Mouse (Mus musculus): ENCODE measurements at regions not wholly inside any gene's neighbourhood (a gene's known extent, or its start where the extent isn't known, plus 50 kb on each side); places are given as distances from the start of the nearest gene placed in this dataset.

DNA sequence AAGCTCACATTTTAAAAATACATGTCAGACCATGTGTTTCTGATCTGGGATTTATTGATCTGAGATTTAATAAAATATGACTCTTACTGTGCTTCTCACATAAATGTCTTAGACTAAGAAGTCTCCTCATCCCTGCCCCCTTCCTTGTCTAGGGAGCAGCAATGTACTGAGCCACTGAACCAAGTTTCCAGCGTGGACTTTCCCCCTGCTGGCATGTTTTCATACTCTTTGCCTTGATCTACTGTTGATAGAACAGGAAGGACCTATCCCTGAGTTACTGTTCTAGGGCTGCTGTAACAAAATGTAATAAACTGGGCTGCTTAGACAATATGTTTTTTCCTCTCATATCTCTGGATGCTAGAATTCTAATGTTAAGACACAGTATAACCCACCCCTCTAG, 206.7 kb downstream of the Emp1 start:
- WGBS = 64% methylated on average over 1 of the region's 1 CpGs
- no peak overlapping the region for H3K9ac ChIP-seq

DNA sequence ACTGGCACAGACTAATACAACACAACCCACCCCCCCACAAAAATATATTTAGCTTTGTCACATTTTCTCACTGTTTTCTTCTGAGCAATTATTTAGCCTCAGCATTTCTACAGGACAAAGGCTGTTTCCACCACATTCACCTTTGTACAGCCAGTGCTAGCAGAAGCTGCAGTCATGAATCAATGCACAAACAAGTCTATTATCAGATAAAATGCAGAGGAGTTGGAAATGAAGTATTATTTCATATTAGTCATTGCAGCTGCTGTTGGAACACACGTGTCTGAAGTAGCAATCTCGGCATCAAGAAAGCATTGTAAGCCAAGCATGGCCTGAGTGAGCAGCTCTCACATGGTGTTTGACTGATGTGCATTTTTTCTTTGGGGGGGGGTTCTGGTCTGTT, 212.9 kb downstream of the Emp1 start:
- 76% methylated on average over 2 of the region's 2 CpGs for WGBS
- H3K27me3 ChIP-seq = no peaks in the 10 kb centered on the region
- no peak overlapping the region for H3K27ac ChIP-seq (replicated peaks)
- ATAC-seq (ENCODE audit: low FRiP score, low read depth) = no peak
- H3K4me1 ChIP-seq (replicated peaks) = peaks cover 6% of the 10 kb centered on the region; the same call in 1 of the 2 replicates
- no peak overlapping the region for H3K4me3 ChIP-seq
- no peaks in the 10 kb centered on the region for H3K9me3 ChIP-seq
- no peak overlapping the region for H3K9ac ChIP-seq
- no peak overlapping the region for H3K4me2 ChIP-seq
- H3K36me3 ChIP-seq = no peaks in the 10 kb centered on the region

More for the DNA sequence above, 206.7 kb downstream of the Emp1 start:
- Histone ChIP-seq H3K9me3 (no peaks in the 10 kb centered on the region), H3K27me3 (no peaks in the 10 kb centered on the region), H3K27ac (replicated peaks) (no peak overlapping the region), H3K36me3 (no peaks in the 10 kb centered on the region), H3K4me1 (replicated peaks) (no peaks in the 10 kb centered on the region), H3K4me3 (no peak overlapping the region), H3K4me2 (no peak overlapping the region)
- no peak for ATAC-seq (ENCODE audit: low FRiP score, low read depth)

DNA sequence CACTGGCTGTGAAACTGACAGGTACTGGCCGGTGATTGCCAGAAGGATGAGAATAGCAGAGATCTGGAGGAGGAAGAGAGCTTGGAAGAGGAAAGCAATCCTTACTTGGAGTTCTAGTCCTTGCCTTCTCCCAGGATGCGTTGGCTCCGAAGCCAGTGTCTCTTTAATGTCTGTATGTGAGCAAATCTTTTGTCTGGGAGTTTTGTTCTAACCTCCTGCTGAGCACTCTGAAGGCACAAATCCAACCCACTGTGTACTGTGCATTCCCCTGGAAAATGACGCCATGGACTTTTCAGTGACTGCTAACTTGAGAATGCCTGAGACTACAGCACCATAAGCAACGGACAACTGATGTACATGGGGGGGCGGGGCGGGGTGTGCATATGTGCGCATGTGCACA, 216.4 kb downstream of the Emp1 start:
- Histone ChIP-seq H3K4me1 (replicated peaks) (peaks cover 8% of the 10 kb centered on the region; the same call in 1 of the 2 replicates), H3K9me3 (no peaks in the 10 kb centered on the region), H3K9ac (no peak overlapping the region), H3K27me3 (no peaks in the 10 kb centered on the region), H3K4me2 (no peak overlapping the region), H3K27ac (replicated peaks) (no peak overlapping the region), H3K36me3 (no peaks in the 10 kb centered on the region), H3K4me3 (no peak overlapping the region)
- ATAC-seq (ENCODE audit: low FRiP score, low read depth) = no peak
- 60% methylated on average over 8 of the region's 8 CpGs for WGBS

DNA sequence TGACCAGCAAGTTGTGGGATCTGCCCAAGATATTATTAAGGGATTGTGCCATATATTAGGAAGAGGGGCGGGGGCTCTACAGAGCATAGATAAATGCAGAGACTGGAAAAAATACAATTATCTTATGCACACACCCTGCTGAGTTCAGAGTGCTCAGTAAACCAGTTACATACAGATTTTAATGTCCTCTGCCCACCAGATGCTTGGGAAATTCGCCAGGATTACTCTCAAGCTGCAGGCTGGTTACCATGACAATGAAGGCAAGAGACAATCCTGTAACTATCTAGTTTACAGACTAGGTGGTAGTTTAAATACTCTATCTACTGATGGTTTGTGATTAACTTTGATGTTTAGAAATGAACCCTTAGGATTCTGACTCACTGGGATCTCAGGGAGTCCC, 220.2 kb downstream of the Emp1 start:
- Histone ChIP-seq H3K27me3 (no peaks in the 10 kb centered on the region), H3K36me3 (no peaks in the 10 kb centered on the region), H3K27ac (replicated peaks) (no peak overlapping the region), H3K9ac (no peak overlapping the region), H3K4me1 (replicated peaks) (peaks cover 8% of the 10 kb centered on the region; the same call in 1 of the 2 replicates), H3K4me2 (no peak overlapping the region), H3K4me3 (no peak overlapping the region), H3K9me3 (no peaks in the 10 kb centered on the region)
- ATAC-seq (ENCODE audit: low FRiP score, low read depth) = peak; percentile 62; the same call in 1 of the 2 replicates
- 55% methylated on average over 2 of the region's 2 CpGs for WGBS

DNA sequence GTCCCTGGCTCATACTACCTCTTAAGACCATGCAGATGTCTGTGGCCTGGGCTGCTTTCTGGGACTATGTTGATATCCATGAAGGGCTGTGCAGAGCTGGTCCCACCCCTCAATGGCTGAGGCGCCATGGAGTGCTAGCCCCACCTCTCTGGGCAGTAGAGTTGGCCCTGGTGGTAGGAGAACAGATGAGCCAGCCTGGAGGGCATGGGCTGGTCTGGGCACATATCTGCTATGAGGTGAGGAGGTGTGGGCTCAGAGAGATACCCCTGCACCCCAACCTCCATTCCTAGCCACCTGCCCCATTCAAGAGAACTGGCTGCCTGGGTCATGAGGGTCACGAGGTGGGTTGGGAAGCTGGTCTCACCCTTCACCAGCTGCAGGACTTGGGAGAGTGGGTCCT, 222.4 kb downstream of the Emp1 start:
- WGBS = 98% methylated on average over 2 of the region's 2 CpGs
- H3K9ac ChIP-seq = no peak overlapping the region
- no peak overlapping the region for H3K4me3 ChIP-seq

DNA sequence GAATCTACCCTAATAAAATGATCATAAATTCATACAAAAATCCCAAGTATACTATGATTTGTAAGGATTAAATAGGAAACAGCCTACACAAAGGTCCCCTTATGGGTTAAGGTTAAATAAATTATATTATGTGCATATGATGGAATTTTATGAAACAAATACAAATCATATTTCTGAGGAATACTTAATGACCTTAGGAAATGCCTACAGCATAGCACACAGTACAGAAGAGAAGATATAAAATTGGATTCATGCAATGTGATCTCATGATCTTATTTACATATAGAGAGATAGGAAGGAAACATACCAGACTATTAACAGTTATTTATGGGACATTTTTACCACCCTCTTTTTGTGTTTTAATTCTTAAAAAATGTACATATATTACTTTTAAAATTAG, 227.7 kb downstream of the Emp1 start:
- no peaks in the 10 kb centered on the region for H3K9me3 ChIP-seq
- H3K36me3 ChIP-seq = no peaks in the 10 kb centered on the region
- H3K27ac ChIP-seq (replicated peaks) = no peak overlapping the region
- no peak overlapping the region for H3K9ac ChIP-seq
- no peak overlapping the region for H3K4me3 ChIP-seq
- ATAC-seq (ENCODE audit: low FRiP score, low read depth) = no peak
- H3K4me1 ChIP-seq (replicated peaks) = no peaks in the 10 kb centered on the region
- no peak overlapping the region for H3K4me2 ChIP-seq
- H3K27me3 ChIP-seq = no peaks in the 10 kb centered on the region

More for the DNA sequence above, 222.4 kb downstream of the Emp1 start:
- H3K4me1 ChIP-seq (replicated peaks) = peaks cover 2% of the 10 kb centered on the region; the same call in 1 of the 2 replicates
- H3K36me3 ChIP-seq = no peaks in the 10 kb centered on the region
- H3K9me3 ChIP-seq = no peaks in the 10 kb centered on the region
- no peak overlapping the region for H3K4me2 ChIP-seq
- ATAC-seq (ENCODE audit: low FRiP score, low read depth) = no peak
- H3K27me3 ChIP-seq = no peaks in the 10 kb centered on the region
- H3K27ac ChIP-seq (replicated peaks) = no peak overlapping the region

DNA sequence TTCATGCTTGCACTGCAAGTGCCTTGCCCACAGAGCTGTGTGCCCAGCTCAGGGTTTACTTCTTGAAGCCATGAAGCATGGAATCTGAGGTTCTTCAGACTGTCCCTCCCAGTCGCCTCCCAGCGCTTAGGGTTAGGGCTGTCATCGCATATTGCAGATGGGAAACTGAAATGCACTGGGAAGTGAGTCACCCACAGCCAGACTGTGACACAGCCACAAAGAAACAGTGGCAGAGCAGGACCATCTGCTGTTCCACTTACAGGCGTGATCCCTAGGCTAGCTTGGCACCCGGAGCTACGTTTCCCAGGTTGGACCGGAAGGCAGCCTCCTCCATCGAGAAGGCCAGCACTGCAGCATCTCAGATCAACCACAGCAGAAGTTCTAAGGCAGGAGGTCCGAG, 228.7 kb downstream of the Emp1 start:
- Histone ChIP-seq H3K36me3 (no peaks in the 10 kb centered on the region), H3K4me3 (no peak overlapping the region), H3K4me2 (no peak overlapping the region), H3K9me3 (no peaks in the 10 kb centered on the region), H3K4me1 (replicated peaks) (no peaks in the 10 kb centered on the region), H3K9ac (no peak overlapping the region), H3K27me3 (no peaks in the 10 kb centered on the region), H3K27ac (replicated peaks) (no peak overlapping the region)
- no peak for ATAC-seq (ENCODE audit: low FRiP score, low read depth)
- 89% methylated on average over 9 of the region's 9 CpGs for WGBS

DNA sequence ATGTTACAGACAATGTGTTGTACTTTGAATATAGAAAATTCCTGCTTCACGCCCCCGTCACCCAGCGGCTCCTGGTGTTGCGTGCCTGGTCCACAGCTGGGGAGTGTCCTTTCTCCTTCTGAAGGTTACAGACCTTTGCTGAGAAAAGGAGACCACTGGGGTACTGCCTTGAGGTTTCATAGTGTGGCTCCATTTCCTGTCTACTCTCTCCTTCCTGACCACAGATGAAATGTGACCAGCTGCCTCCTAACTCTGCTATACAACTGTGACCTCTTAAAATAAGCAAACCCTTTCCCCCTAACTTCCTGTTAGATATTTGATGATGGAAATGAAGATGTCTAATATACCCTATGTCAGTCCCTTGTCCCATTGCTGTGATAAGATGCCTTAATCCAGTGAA, 234.0 kb downstream of the Emp1 start:
- H3K36me3 ChIP-seq = no peaks in the 10 kb centered on the region
- H3K4me3 ChIP-seq = no peak overlapping the region
- H3K4me1 ChIP-seq (replicated peaks) = no peaks in the 10 kb centered on the region
- no peak overlapping the region for H3K9ac ChIP-seq
- no peaks in the 10 kb centered on the region for H3K9me3 ChIP-seq
- no peak overlapping the region for H3K27ac ChIP-seq (replicated peaks)
- H3K27me3 ChIP-seq = no peaks in the 10 kb centered on the region
- ATAC-seq (ENCODE audit: low FRiP score, low read depth) = no peak
- WGBS = 93% methylated on average over 4 of the region's 4 CpGs
- H3K4me2 ChIP-seq = no peak overlapping the region

DNA sequence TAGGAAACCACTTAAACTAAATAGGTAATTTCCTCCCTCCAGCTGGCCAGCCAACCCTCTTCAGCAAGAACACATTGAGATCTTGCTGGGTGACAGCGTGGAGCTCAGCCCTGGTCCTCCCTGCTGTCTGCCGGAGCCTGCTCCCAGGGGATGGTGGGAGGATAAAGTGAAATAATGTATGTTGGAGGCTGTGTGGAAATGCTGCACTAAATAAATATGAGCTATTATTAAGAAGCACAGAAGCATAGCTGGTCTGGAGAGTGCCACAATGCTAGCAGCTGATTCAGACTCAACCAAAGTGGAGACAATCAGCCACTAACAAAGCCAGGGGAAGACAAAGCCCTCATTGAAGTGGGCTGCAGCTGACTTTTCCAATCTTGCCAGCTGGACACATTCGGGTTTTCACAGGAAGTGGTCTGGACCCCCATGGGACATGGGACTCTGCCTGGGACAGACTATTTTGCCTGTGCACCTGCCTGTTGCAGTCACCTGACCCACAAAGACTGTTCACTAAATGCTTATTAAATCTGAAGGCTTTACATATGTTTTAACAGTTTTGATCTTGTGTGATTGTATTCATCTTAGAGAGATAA, 248.3 kb downstream of the Emp1 start:
- H3K9me3 ChIP-seq = no peaks in the 10 kb centered on the region
- WGBS = 27% methylated on average over 3 of the region's 3 CpGs
- no peaks in the 10 kb centered on the region for H3K27me3 ChIP-seq
- no peak overlapping the region for H3K27ac ChIP-seq (replicated peaks)
- no peak overlapping the region for H3K4me2 ChIP-seq
- no peak overlapping the region for H3K9ac ChIP-seq
- ATAC-seq (ENCODE audit: low FRiP score, low read depth) = no peak
- H3K4me3 ChIP-seq = no peak overlapping the region
- H3K36me3 ChIP-seq = no peaks in the 10 kb centered on the region
- H3K4me1 ChIP-seq (replicated peaks) = peaks cover 2% of the 10 kb centered on the region; the same call in 1 of the 2 replicates

DNA sequence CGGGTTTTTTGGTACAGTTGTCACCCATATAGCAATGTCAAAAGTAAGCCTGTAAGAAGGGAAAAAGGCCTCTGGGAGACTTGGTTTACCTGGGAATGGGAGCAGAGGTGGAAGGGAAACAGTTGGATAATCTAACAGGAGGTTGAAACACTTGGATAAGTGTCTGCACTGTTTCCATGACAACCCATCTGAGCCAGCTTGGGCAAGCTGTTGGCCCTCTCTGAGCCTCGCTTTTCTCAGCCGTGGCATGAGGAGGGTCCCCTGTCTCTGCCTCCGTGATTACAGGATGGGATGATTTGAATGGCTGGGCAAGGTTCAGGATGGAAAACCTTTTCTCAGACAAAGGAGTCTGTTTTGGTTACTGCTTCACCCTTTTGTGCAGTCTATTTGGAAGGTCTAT, 265.6 kb downstream of the Emp1 start:
- H3K27ac ChIP-seq (replicated peaks) = no peak overlapping the region
- H3K27me3 ChIP-seq = no peaks in the 10 kb centered on the region
- no peaks in the 10 kb centered on the region for H3K9me3 ChIP-seq
- H3K36me3 ChIP-seq = no peaks in the 10 kb centered on the region
- H3K4me1 ChIP-seq (replicated peaks) = peaks cover 9% of the 10 kb centered on the region
- H3K9ac ChIP-seq = no peak overlapping the region
- H3K4me3 ChIP-seq = no peak overlapping the region
- H3K4me2 ChIP-seq = no peak overlapping the region
- WGBS = 24% methylated on average over 4 of the region's 4 CpGs
- ATAC-seq (ENCODE audit: low FRiP score, low read depth) = no peak

DNA sequence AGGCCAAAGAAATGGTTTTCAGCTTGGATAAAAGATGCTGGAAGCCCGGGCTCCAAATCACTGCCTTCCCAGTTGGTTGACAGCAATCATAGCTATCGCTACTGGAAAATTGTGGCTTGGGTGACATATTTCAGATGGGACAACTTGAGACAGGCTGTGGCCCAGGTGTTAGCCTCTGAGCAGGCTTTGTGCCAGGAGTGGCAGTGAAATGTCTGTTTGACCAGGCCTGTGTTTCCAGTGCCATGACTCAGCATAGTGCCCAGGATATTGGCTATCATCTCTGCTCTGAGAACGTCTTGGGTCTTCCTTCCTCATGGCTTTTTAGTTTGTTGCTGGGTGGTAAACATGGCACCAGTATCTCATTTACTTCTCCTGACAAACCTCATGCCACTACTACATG, 266.9 kb downstream of the Emp1 start:
- peaks cover 9% of the 10 kb centered on the region for H3K4me1 ChIP-seq (replicated peaks)
- no peak overlapping the region for H3K27ac ChIP-seq (replicated peaks)
- no peak for ATAC-seq (ENCODE audit: low FRiP score, low read depth)
- no peak overlapping the region for H3K4me2 ChIP-seq
- no peaks in the 10 kb centered on the region for H3K36me3 ChIP-seq
- H3K9me3 ChIP-seq = no peaks in the 10 kb centered on the region
- no peaks in the 10 kb centered on the region for H3K27me3 ChIP-seq
- H3K4me3 ChIP-seq = no peak overlapping the region
- WGBS = 50% methylated on average over 3 of the region's 3 CpGs
- H3K9ac ChIP-seq = no peak overlapping the region

DNA sequence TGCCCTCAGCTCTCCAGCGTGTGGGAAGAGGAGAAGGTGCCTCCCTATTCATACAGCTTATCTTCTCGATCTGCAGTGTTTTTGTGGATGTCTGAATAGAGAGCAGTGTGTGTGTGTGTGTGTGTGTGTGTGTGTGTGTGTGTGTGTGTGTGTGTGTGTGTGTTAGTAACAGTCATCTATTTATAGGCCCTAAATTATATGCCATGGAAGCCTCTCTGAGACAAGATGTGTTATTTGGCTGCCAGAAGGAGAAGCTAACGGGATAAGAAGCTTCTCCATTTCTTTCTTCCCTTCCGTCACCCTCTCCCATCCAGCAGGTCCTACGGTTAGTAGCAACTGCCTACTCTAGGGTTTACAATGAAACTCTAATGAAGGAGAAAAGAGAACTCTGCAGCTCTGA, 270.3 kb downstream of the Emp1 start:
- ATAC-seq (ENCODE audit: low FRiP score, low read depth) = no peak
- WGBS = 88% methylated on average over 5 of the region's 5 CpGs

DNA sequence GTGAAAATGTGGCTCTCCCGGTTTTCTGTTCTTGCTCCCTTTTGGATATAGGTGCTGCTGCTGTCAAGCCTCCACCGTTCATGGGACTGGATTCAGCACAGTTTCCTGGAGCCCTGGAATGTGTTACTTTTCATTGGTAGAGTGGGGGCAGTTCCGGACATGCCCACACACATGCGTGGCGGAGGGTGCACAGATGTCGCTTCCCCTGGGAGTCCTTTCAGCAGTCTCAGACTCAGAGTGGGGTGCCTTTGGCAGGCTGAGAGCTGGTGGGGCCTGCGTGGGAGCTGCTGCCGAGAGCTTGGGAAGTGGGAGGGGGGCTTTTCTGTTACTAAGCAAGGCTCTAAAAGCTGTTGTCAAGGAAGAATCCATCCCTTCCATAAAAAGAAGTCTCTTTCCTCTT, 274.3 kb downstream of the Emp1 start:
- Histone ChIP-seq H3K9ac (no peak overlapping the region), H3K4me3 (no peak overlapping the region), H3K9me3 (no peaks in the 10 kb centered on the region), H3K4me2 (no peak overlapping the region), H3K36me3 (no peaks in the 10 kb centered on the region), H3K27me3 (no peaks in the 10 kb centered on the region), H3K4me1 (replicated peaks) (no peaks in the 10 kb centered on the region), H3K27ac (replicated peaks) (no peak overlapping the region)
- ATAC-seq (ENCODE audit: low FRiP score, low read depth) = no peak
- WGBS = 64% methylated on average over 8 of the region's 8 CpGs

More for the DNA sequence above, 270.3 kb downstream of the Emp1 start:
- Histone ChIP-seq H3K4me2 (no peak overlapping the region), H3K9ac (no peak overlapping the region), H3K4me1 (replicated peaks) (peaks cover 8% of the 10 kb centered on the region), H3K4me3 (no peak overlapping the region), H3K27ac (replicated peaks) (no peak overlapping the region), H3K27me3 (no peaks in the 10 kb centered on the region), H3K9me3 (no peaks in the 10 kb centered on the region), H3K36me3 (no peaks in the 10 kb centered on the region)

Measured in hindbrain, embryonic 15.5 days (tissue).